Mouse (Mus musculus) regulatory T cell (primary cell): Measurements from ENCODE around the gene S100a1.

Experiments
- in situ Hi-C: fragments of 300-600 bp; cut with MboI, MseI; formaldehyde crosslinking; loops from one replicate; pipeline ENCODE4 v1.15.1; 2025; ENCODE audit warnings: high pct_unique_total_duplicates

Gene S100a1

GRCm38 (mm10) chr3:90512276-90512675, 1.9 kb downstream of the S100a1 start:
- in situ Hi-C loops = loop anchor here (10.0 kb wide), 1 partner anchor 133 kb away; no protein-coding TSS in a partner anchor

- in situ Hi-C loops = loop anchor here (10.0 kb wide), 1 partner anchor 135 kb away; no protein-coding TSS in a partner anchor
Measured at GRCm38 (mm10) chr3:90509747-90510123, 4.5 kb downstream of the S100a1 start.

- in situ Hi-C loops = no loop called here
Measured at GRCm38 (mm10) chr3:90508950-90509746, 5.0 kb downstream of the S100a1 start, which contains the start of gene Chtop. Gene Chtop (minus strand): TSS chr3:90509498.

- in situ Hi-C loops = no loop called here
Measured at GRCm38 (mm10) chr3:90508287-90508949, 5.8 kb downstream of the S100a1 start.

- in situ Hi-C loops = no loop called here
Measured at GRCm38 (mm10) chr3:90506362-90506761, 7.8 kb downstream of the S100a1 start.

GRCm38 (mm10) chr3:90505216-90505615, 9.0 kb downstream of the S100a1 start:
- in situ Hi-C loops = no loop called here

GRCm38 (mm10) chr3:90503444-90503843, 10.7 kb downstream of the S100a1 start:
- in situ Hi-C loops = no loop called here

GRCm38 (mm10) chr3:90497597-90497996, 16.6 kb downstream of the S100a1 start:
- in situ Hi-C loops = no loop called here

- in situ Hi-C loops = no loop called here
Measured at GRCm38 (mm10) chr3:90495850-90496525, 18.2 kb downstream of the S100a1 start.

GRCm38 (mm10) chr3:90493831-90494540, 20.2 kb downstream of the S100a1 start:
- in situ Hi-C loops = loop anchor here (5.0 kb wide), 1 partner anchor 93 kb away; no protein-coding TSS in a partner anchor

- in situ Hi-C loops = loop anchor here (5.0 kb wide), 1 partner anchor 96 kb away; no protein-coding TSS in a partner anchor
Measured at GRCm38 (mm10) chr3:90491350-90491749, 22.8 kb downstream of the S100a1 start.

GRCm38 (mm10) chr3:90490696-90491256, 23.4 kb downstream of the S100a1 start, which contains the start of gene Snapin:
Gene Snapin (minus strand): TSS chr3:90491033.
- in situ Hi-C loops = loop anchor here (5.0 kb wide), 1 partner anchor 97 kb away; no protein-coding TSS in a partner anchor

- in situ Hi-C loops = no loop called here
Measured at GRCm38 (mm10) chr3:90488576-90488975, 25.6 kb downstream of the S100a1 start.

- in situ Hi-C loops = no loop called here
Measured at GRCm38 (mm10) chr3:90486998-90487397, 27.2 kb downstream of the S100a1 start.

- in situ Hi-C loops = no loop called here
Measured at GRCm38 (mm10) chr3:90475831-90476611, 38.2 kb downstream of the S100a1 start, which contains the start of gene Ilf2. Gene Ilf2 (plus strand): TSS chr3:90476126.

GRCm38 (mm10) chr3:90475151-90475830, 38.9 kb downstream of the S100a1 start:
- in situ Hi-C loops = no loop called here

- in situ Hi-C loops = no loop called here
Measured at GRCm38 (mm10) chr3:90472213-90472612, 42.0 kb downstream of the S100a1 start.

- in situ Hi-C loops = no loop called here
Measured at GRCm38 (mm10) chr3:90467618-90468300, 46.4 kb downstream of the S100a1 start.

GRCm38 (mm10) chr3:90466311-90466766, 47.9 kb downstream of the S100a1 start:
- in situ Hi-C loops = no loop called here
